Mouse (Mus musculus) MEL (cell line): ENCODE data around the gene Fam45a. TPM values are rescaled to one million over a fixed set of nuclear protein-coding genes. Genes with fewer than 3 reads are reported as not detected.

ENCODE experiments used
- DNase-seq: peaks from one replicate; pipeline ENCODE4 v3.0.0; 2011; ENCODE audit warnings: low read depth, low spot score
- H3K27ac ChIP-seq: 2 replicates; pipeline ENCODE4 v1.5.1; 2012; ENCODE audit warnings: low read depth, mild to moderate bottlenecking, control low read depth, low read length, moderate library complexity; ENCODE audit not compliant: control insufficient read depth
- H3K27me3 ChIP-seq, 2 experiments: fragments of 150-350 bp in 1 of 2; sonication (generic) in 1 of 2; 2 replicates each; pipeline ENCODE4 v1.6.1; 2012; ENCODE audit warnings: low read length in 2 of 2, mild to moderate bottlenecking in 2 of 2, improper control_type of control experiment in 1 of 2, moderate library complexity in 1 of 2; ENCODE audit not compliant: insufficient read depth in 2 of 2, control insufficient read depth in 1 of 2
- H3K36me3 ChIP-seq, 2 experiments: 2 replicates each; pipeline ENCODE4 v1.6.1; 2012 to 2014; ENCODE audit warnings: low read length in 2 of 2, improper control_type of control experiment in 1 of 2, inconsistent platforms in 1 of 2, mild to moderate bottlenecking in 1 of 2; ENCODE audit not compliant: insufficient read depth in 2 of 2, control insufficient read depth in 1 of 2
- H3K4me1 ChIP-seq, 2 experiments: fragments of 150-350 bp in 1 of 2; sonication (generic) in 1 of 2; 2 replicates each; pipeline ENCODE4 v1.6.1; 2012; ENCODE audit warnings: low read length in 2 of 2, improper control_type of control experiment in 1 of 2, mild to moderate bottlenecking in 1 of 2; ENCODE audit not compliant: insufficient read depth in 2 of 2, control insufficient read depth in 1 of 2
- H3K4me3 ChIP-seq, 2 experiments: fragments of 150-350 bp in 1 of 2; sonication (generic) in 1 of 2; 2 replicates each; pipeline ENCODE4 v1.5.1; 2012; ENCODE audit warnings: low read depth in 2 of 2, low read length in 2 of 2, mild to moderate bottlenecking in 2 of 2, moderate library complexity in 2 of 2, control low read depth in 1 of 2, improper control_type of control experiment in 1 of 2; ENCODE audit not compliant: control insufficient read depth in 1 of 2, insufficient read depth in 1 of 2
- H3K79me2 ChIP-seq: 2 replicates; pipeline ENCODE4 v1.6.1; 2012; ENCODE audit warnings: mild to moderate bottlenecking, low read length, moderate library complexity; ENCODE audit not compliant: control insufficient read depth, poor library complexity, insufficient read depth
- H3K9ac ChIP-seq: 2 replicates; pipeline ENCODE4 v1.6.1; 2012; ENCODE audit warnings: low read depth, mild to moderate bottlenecking, control low read depth, low read length, moderate library complexity; ENCODE audit not compliant: control insufficient read depth, poor library complexity, severe bottlenecking
- H3K9me3 ChIP-seq: fragments of 150-350 bp; sonication (generic); replicated peaks from 2 replicates; pipeline ENCODE4 v1.6.1; 2012; ENCODE audit warnings: mild to moderate bottlenecking, low read length, improper control_type of control experiment, moderate library complexity; ENCODE audit not compliant: insufficient read depth
- BHLHE40 ChIP-seq: IDR thresholded peaks from 2 replicates; pipeline ENCODE4 v1.6.1; 2012; ENCODE audit warnings: low read depth, mild to moderate bottlenecking, inconsistent platforms, low read length, improper control_type of control experiment, borderline replicate concordance
- CHD1 ChIP-seq: IDR thresholded peaks from 2 replicates; pipeline ENCODE4 v1.6.1; 2012; ENCODE audit warnings: low read depth, mild to moderate bottlenecking, inconsistent platforms, low read length, improper control_type of control experiment
- E2F4 ChIP-seq: IDR thresholded peaks from 2 replicates; pipeline ENCODE4 v1.6.1; 2011; ENCODE audit warnings: low read depth, low read length, improper control_type of control experiment, borderline replicate concordance
- EP300 ChIP-seq, 2 experiments: IDR thresholded peaks; 2 replicates each; pipeline ENCODE4 v1.6.1; 2011; ENCODE audit warnings: improper control_type of control experiment in 2 of 2, low read length in 2 of 2, low read depth in 1 of 2, mild to moderate bottlenecking in 1 of 2
- ETS1 ChIP-seq: IDR thresholded peaks from 2 replicates; pipeline ENCODE4 v1.6.1; 2012; ENCODE audit warnings: low read depth, mild to moderate bottlenecking, inconsistent platforms, low read length, improper control_type of control experiment, moderate library complexity
- GABPA ChIP-seq: IDR thresholded peaks from 2 replicates; pipeline ENCODE4 v1.6.1; 2012; ENCODE audit warnings: low read depth, mild to moderate bottlenecking, inconsistent platforms, low read length, improper control_type of control experiment, moderate library complexity
- GATA1 ChIP-seq: IDR thresholded peaks from 2 replicates; pipeline ENCODE4 v1.6.1; 2011; ENCODE audit warnings: low read depth, low read length, improper control_type of control experiment
- MAX ChIP-seq: IDR thresholded peaks from 2 replicates; pipeline ENCODE4 v1.6.1; 2011; ENCODE audit warnings: low read length, improper control_type of control experiment
- MYB ChIP-seq: IDR thresholded peaks from 2 replicates; pipeline ENCODE4 v1.6.1; 2011; ENCODE audit warnings: mild to moderate bottlenecking, low read depth, low read length, improper control_type of control experiment
- MYC ChIP-seq: IDR thresholded peaks from 2 replicates; pipeline ENCODE4 v1.6.1; 2011; ENCODE audit warnings: low read depth, mild to moderate bottlenecking, low read length, improper control_type of control experiment, moderate library complexity
- NELFE ChIP-seq: IDR thresholded peaks from 2 replicates; pipeline ENCODE4 v1.6.1; 2011; ENCODE audit warnings: low read depth, low read length, improper control_type of control experiment
- POLR2AphosphoS2 ChIP-seq: IDR thresholded peaks from 2 replicates; pipeline ENCODE4 v1.6.1; 2011; ENCODE audit warnings: low read length, improper control_type of control experiment
- RCOR1 ChIP-seq: IDR thresholded peaks from 2 replicates; pipeline ENCODE4 v1.6.1; 2012; ENCODE audit warnings: low read depth, mild to moderate bottlenecking, inconsistent platforms, low read length, improper control_type of control experiment
- SMC3 ChIP-seq: IDR thresholded peaks from 2 replicates; pipeline ENCODE4 v1.6.1; 2011; ENCODE audit warnings: low read depth, low read length, improper control_type of control experiment
- TAL1 ChIP-seq: IDR thresholded peaks from 2 replicates; pipeline ENCODE4 v1.6.1; 2012; ENCODE audit warnings: mild to moderate bottlenecking, inconsistent platforms, low read length, moderate library complexity, mixed read lengths
- TCF12 ChIP-seq: IDR thresholded peaks from 2 replicates; pipeline ENCODE4 v1.6.1; 2014; ENCODE audit warnings: low read depth, mild to moderate bottlenecking, inconsistent platforms, low read length, improper control_type of control experiment, moderate library complexity
- UBTF ChIP-seq: IDR thresholded peaks from 2 replicates; pipeline ENCODE4 v1.6.1; 2012; ENCODE audit warnings: low read depth, mild to moderate bottlenecking, inconsistent platforms, low read length, improper control_type of control experiment, moderate library complexity, borderline replicate concordance; ENCODE audit not compliant: insufficient read depth
- ZKSCAN1 ChIP-seq: IDR thresholded peaks from 2 replicates; pipeline ENCODE4 v1.6.1; 2012; ENCODE audit warnings: low read depth, mild to moderate bottlenecking, inconsistent platforms, low read length, improper control_type of control experiment, moderate library complexity
- polyA plus RNA-seq, 2 experiments: library from polyadenylated mRNA; stranded (reverse) in 1 of 2; unstranded in 1 of 2; fragments of >175 nt in 1 of 2; fragments of >200 nt in 1 of 2; gene quantifications; 2 replicates each; pipeline versions ENCODE4 v1.2.1 to v1.2.4; 2012; ENCODE audit warnings: low replicate concordance in 2 of 2, low read depth in 1 of 2; ENCODE audit not compliant: insufficient read length in 2 of 2, insufficient read depth in 1 of 2, missing spikeins in 1 of 2
- total RNA-seq: library from RNA; depleted of rRNA; stranded (reverse); fragments of 300-350 nt; gene quantifications from 2 replicates; pipeline ENCODE4 v1.2.3, GENCODE M21; 2012

Gene Fam45a
- total and polyA plus RNA-seq, 3 experiments = 12.1 to 20.4 TPM; not detected in 1

DNA sequence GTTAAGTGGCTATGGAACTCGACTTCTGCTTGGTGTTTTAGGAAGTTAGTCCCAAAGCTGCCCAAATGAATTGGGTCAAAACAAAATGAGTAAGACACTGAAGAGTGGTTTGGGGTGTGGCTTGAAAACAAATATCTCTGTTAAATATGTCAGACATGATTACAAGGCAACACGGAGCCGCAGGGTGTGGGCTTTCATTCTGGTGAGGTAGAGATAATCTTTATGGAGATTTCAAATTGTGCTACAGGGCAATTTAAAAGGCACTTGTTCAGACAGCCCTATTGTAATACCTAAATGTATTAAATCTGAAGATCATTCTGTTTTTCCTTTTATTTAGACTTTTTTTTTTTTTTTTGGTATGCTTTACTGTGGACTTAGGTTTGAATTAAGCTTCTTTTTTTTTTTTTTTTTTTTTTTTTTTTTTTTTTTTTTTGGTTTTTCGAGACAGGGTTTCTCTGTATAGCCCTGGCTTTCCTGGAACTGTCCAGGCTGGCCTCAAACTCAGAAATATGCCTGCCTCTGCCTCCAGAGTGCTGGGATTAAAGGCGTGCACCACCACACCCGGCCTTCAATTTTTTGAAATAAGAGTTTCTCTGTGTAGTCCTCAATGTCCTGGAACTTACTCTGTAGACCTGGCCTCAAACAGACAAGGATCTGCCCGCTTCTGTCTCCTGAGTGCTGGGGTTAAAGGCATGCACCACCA lies 11.4 kb upstream of the Fam45a start (continued):
- peak; percentile 99 for TF ChIP-seq TCF12
- TF ChIP-seq GABPA = no peak
- TF ChIP-seq MAX = no peak
- peak; percentile 97 for TF ChIP-seq ETS1
- no peak for TF ChIP-seq CHD1
- TF ChIP-seq POLR2AphosphoS2 = no peak

- Histone ChIP-seq H3K27me3 (no peaks in the 10 kb centered on the region), H3K36me3 (peaks cover 0 to 13% of the 10 kb centered on the region in 2 experiments; a peak in 2 of 4 replicates), H3K79me2 (no peaks in the 10 kb centered on the region), H3K9me3 (no peaks in the 10 kb centered on the region), H3K27ac (no peak overlapping the region), H3K4me1 (peaks cover 7 to 13% of the 10 kb centered on the region in 2 experiments; a peak in 3 of 4 replicates), H3K4me3 (no peak overlapping the region), H3K9ac (no peak overlapping the region)
- DNase-seq = peak; percentile 61
- TF ChIP-seq MYB (no peak), RCOR1 (peak; percentile 81), UBTF (no peak), GATA1 (0 out of 2 replicates have a peak, but pooled peaks have one; percentile 17), NELFE (no peak), E2F4 (no peak), ZKSCAN1 (no peak), MYC (peak; percentile 35; the same call in 1 of the 2 replicates), SMC3 (no peak), BHLHE40 (no peak)
These were observed 6.5 kb upstream of the Fam45a start for GRCm38 (mm10) chr19:60804903-60805302.

- DNase-seq = peak; percentile 52
- H3K36me3 ChIP-seq = peaks cover 0 to 24% of the 10 kb centered on the region in 2 experiments; a peak in 3 of 4 replicates
These were observed 1.5 kb upstream of the Fam45a start for GRCm38 (mm10) chr19:60809927-60810326.

More at GRCm38 (mm10) chr19:60809927-60810326, 1.5 kb upstream of the Fam45a start:
- H3K4me1 ChIP-seq = peaks cover 14 to 15% of the 10 kb centered on the region in 2 experiments
- H3K79me2 ChIP-seq = peaks cover 10% of the 10 kb centered on the region
- no peak overlapping the region for H3K27ac ChIP-seq
- no peak overlapping the region for H3K4me3 ChIP-seq
- no peak overlapping the region for H3K9ac ChIP-seq
- TF ChIP-seq ZKSCAN1 (no peak), TCF12 (peak; percentile 73; the same call in 1 of the 2 replicates), TAL1 (peak; percentile 46), RCOR1 (peak; percentile 99), GATA1 (peak; percentile 87), ETS1 (peak; percentile 65; the same call in 1 of the 2 replicates), EP300 (IDR thresholded peaks at IDR 0.05; ENCODE audit: low read depth in 1 of 2, low read length in 2 of 2) (peak; percentile 51 to 70), BHLHE40 (no peak)
- H3K27me3 ChIP-seq = no peaks in the 10 kb centered on the region
- H3K9me3 ChIP-seq = no peaks in the 10 kb centered on the region
